Mouse (Mus musculus): ENCODE measurements around the gene Prpf6.

- no peak for TF ChIP-seq EP300 (IDR thresholded peaks at IDR 0.05; ENCODE audit: low read depth)
- TF ChIP-seq CTCF (IDR thresholded peaks at IDR 0.05; ENCODE audit: low read depth) = no peak
These were observed at the start of gene Prpf6 for GRCm38 (mm10) chr2:181591528-181592085.
